Mouse (Mus musculus) left cerebral cortex, postnatal 10 days (tissue): ENCODE data around the gene Gm3127. TPM values are rescaled to one million over a fixed set of nuclear protein-coding genes. Genes with fewer than 3 reads are reported as not detected.
"Not testable (repeated sequence)": the region's sequence is repeated elsewhere in the genome, so short reads cannot be mapped to it uniquely, and the experiment has no call there.

Source experiments
- DNase-seq, 2 experiments: peaks; one replicate each; pipeline ENCODE4 v3.0.0; 2021 to 2022; ENCODE audit warnings: low spot score in 2 of 2, mixed read lengths in 1 of 2; ENCODE audit errors: extremely low spot score in 1 of 2
- intact Hi-C: fragments of 180-260 bp; cut with DNase I; formaldehyde crosslinking; loops from one replicate; pipeline ENCODE4 v1.15.1; 2025
- total RNA-seq, 2 experiments: library from RNA; stranded (reverse); gene quantifications; 2 replicates each; pipeline ENCODE4 v1.2.3; 2021

Gm3127 gene
- not detected for total RNA-seq

- intact Hi-C loops, result not testable (repeated sequence)
These were observed at the start of gene Gm3127 for GRCm38 (mm10) chr14:4164730-4165129. Gm3127 (plus strand) TSS chr14:4165030.

DNA sequence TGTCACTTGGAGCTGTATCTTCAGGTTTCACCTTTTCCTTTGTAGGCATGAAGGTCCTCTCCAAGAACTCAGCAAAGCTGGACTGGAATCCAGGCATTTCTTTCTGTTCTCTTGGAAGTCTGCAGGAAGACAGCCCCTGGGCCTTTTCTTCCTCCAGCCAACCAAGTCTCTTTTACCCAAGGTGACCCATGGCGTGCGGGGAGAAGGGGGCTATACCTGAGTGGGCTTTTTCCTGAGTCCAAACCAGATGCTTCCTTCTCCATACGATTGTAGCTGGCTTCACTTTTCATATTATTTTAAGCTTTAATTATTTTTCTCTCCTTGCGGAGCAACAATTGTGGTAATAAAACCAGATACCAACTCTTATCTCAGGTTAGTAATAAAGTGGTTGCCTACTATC is 23.2 kb upstream of the Gm3127 start:
- peak in 1 of 2 experiments; percentile 12 for DNase-seq
- intact Hi-C loops, result not testable (repeated sequence)

More at GRCm38 (mm10) chr14:4164730-4165129, at the start of gene Gm3127:
- not testable (repeated sequence) for DNase-seq

GRCm38 (mm10) chr14:4182030-4182429 is 17.2 kb downstream of the Gm3127 start:
- peak in 1 of 2 experiments; percentile 24 for DNase-seq
- intact Hi-C loops, result not testable (repeated sequence)

GRCm38 (mm10) chr14:4182491-4183210 is 17.8 kb downstream of the Gm3127 start, which contains the start of gene Gm2974:
Gm2974 (plus strand) TSS chr14:4182576.
- intact Hi-C loops, result not testable (repeated sequence)
- DNase-seq, result peak in 1 of 2 experiments; percentile 57

DNA sequence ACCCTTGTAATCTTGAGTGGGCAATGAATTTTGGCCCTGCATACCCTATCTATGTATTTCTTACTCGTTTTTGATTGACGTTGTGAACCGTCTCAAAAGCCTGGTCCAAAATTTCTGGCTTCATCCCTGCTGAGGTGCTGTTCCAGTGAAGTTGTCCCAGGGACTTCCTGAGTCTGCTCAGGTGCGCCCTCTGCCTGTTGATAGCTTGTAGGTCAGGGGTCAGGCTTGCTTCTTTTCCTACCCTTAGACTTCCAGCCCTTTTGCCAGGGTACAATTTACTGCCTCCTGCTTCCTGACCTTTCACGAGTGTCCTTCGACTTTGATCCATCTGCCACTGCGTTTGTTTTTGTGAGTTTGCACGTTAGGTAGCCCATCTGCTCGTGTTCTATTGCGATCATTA is 18.5 kb downstream of the Gm3127 start:
- intact Hi-C loops, DNase-seq: not testable (repeated sequence)

Other genes starting within 250 kb of the Gm3127 start
- not detected for gene Gm3029, start 233.3 kb upstream of the Gm3127 start, total RNA-seq
- gene Gm3095, start 201.5 kb upstream of the Gm3127 start, total RNA-seq, result under 1 TPM; 0.26 to 0.75 TPM
- gene Gm3099, start 166.6 kb upstream of the Gm3127 start, total RNA-seq, result not detected
- 10 to 100 TPM in 1 of 2 experiments, 1 to 10 TPM in 1; 8.0 to 11.2 TPM for gene Gm5796, start 141.1 kb upstream of the Gm3127 start, total RNA-seq
- under 1 TPM; 0.28 to 0.47 TPM for gene Gm3115, start 80.9 kb upstream of the Gm3127 start, total RNA-seq
- gene Gm8108, start 54.5 kb upstream of the Gm3127 start, total RNA-seq, result 10 to 100 TPM in 1 of 2 experiments, 1 to 10 TPM in 1; 9.7 to 11.1 TPM
- 1 to 10 TPM; 4.0 to 4.2 TPM for gene Gm2974, start 17.5 kb downstream of the Gm3127 start, total RNA-seq
- not detected for gene Gm3138, start 84.6 kb downstream of the Gm3127 start, total RNA-seq
- gene Gm3149, start 152.3 kb downstream of the Gm3127 start, total RNA-seq, result not detected
- gene 2610042L04Rik, start 169.7 kb downstream of the Gm3127 start, total RNA-seq, result 1 to 10 TPM; 3.1 to 3.4 TPM
- gene Gm3159, start 232.5 kb downstream of the Gm3127 start, total RNA-seq, result not detected